Mouse (Mus musculus) yolk sac, embryonic 10.5 days (tissue): Measurements from ENCODE around the gene Mprip.
A peak's percentile ranks its signal among the peaks of the same experiment; 100 is the strongest.
"Not testable (repeated sequence)": the region's sequence is repeated elsewhere in the genome, so short reads cannot be mapped to it uniquely, and the experiment has no call there.

ENCODE experiments used
- DNase-seq: peaks from one replicate; pipeline ENCODE4 v3.0.0-alpha.2; 2017; ENCODE audit warnings: low spot score

Mprip gene

DNA sequence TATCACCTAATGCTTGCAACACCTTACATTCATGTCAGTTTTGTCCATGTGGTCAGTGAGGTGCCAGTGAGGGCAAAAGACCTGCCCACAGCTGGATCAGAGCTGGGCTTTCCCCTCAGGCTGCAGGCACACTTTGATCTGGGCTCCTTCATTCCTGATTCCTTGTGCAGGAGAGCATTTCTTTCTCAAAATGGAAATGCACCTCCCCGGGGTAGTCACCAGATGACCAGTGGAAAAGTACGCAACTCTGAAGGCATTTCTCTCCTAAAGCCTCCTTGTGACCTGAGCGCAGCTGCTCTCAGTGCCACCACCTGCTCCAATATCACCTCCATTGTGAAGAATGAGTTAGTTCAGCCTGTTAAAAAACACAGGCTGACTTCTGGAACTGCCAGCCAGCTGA is at the start of gene Mprip:
Gene Mprip, plus strand, starts transcription at position 301 of the 400 bp plus-strand sequence.
- DNase-seq = no peak

DNA sequence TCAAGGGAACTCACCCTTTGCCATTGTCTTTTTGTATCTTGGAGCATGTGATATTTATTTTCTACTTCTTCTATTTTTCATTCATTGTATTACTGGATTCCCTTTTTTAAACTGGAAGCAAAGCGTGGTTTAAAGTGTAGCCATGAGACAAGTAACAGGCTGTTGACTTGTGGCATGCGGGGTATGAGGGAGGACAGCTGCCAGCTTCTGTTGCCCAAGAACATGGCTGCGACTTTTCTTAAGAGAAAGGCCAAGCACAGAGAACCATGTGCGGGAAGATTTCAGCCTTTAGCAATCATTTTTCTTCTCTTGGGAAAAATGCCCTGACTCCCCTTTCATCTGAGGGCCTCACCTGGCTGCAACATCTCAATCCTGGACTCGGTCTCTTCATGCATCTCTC is 49.5 kb upstream of the Mprip start:
- DNase-seq = no peak

GRCm38 (mm10) chr11:59614120-59614519 is 47.0 kb upstream of the Mprip start:
- DNase-seq = no peak

- not testable (repeated sequence) for DNase-seq
These were observed 44.1 kb upstream of the Mprip start for GRCm38 (mm10) chr11:59616986-59617385.

GRCm38 (mm10) chr11:59622214-59622613 is 38.9 kb upstream of the Mprip start:
- DNase-seq = no peak

- DNase-seq = peak; percentile 5
These were observed 37.0 kb upstream of the Mprip start for GRCm38 (mm10) chr11:59624017-59624630.

GRCm38 (mm10) chr11:59626192-59626591 is 34.9 kb upstream of the Mprip start:
- no peak for DNase-seq

DNA sequence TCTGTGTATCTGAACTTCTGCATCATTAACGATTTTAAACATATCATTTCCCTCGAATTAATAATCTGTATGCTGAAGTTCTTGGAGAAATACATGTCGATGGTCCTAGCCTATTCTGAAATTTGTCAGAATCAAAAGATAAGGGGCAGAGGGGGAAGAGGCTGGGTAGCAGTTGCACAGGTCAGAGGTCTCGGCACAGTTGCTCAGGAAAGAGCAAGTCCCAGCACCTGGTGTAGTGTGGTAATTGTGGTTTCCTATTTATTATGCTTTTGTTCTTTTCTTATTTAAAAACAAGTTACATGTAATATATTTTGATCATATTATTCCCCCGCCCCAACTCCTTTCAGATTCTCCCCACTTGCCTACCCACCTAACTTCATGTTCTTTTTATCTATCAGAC is 32.9 kb upstream of the Mprip start:
- no peak for DNase-seq

DNA sequence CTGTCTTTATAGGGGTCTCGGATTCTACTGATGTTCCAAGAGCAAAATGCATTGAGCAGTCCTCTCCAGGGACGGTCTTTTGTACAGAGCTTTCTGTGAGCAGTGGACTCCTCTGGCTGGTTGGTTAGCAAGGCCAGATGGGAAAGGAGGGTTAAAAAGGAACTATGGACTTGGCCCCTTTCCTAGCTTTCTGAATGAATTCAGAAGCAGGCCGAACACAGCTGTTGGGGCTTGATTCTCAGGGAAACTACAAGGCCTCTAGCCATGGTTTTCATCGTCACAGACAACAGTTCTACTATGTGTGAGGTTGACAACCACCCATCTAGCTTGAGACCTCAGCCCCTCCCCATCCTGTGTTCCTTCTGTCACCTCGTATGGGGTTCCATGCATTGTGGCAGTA is 31.2 kb upstream of the Mprip start:
- no peak for DNase-seq

- no peak for DNase-seq
These were observed 29.1 kb upstream of the Mprip start for GRCm38 (mm10) chr11:59631980-59632379.

DNA sequence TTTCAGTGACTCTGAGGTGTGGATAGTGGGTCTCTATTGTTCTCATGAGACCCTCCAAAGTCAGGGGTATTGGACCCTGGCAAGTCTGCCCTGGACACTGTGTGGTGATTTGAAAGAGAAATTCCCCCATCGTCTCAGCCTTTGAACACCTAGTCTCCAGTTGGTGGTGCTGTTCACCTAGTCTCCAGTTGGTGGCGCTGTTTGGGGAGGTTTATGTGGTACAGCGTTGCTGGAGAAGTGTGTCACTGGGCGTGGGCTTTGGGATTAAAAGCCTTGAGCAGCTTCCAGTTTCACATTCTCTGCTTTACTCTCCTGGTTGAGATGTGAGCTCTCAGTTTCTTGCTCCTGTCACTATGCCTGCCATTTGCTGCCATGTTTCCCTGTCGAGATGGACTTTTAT is 28.1 kb upstream of the Mprip start:
- DNase-seq = peak; percentile 10

DNA sequence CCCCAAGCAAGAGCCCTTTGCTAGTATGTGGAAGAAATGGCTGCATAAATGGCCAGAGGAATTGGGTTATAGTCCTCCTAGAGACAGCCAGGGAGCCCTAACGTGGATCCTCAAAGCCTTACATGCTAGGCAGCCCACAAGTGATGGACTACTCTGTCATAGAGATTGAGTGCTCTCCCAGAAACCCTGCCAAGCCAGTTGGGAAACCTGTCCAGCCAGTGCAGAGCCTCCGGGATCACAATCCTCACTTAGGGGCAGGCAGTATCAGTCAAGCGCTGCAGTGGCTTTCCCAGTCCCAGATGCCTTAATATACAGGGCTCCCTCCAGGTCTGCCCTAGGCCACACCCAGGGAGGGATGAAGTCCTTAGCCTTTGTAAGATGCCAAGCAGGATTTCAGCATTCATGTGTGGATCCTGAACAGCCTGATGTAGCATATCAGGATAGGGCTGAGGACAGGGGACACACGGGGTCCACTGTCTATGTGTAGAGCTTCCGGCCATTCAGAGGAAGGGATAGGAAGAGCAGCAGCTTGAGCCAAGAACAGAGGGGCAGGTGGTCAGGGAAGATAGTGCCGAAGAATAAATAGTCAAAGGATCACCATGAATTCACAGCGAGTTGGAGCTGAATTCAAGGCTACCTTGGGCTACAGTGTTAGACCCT is 27.0 kb upstream of the Mprip start:
- DNase-seq = no peak

GRCm38 (mm10) chr11:59635251-59635795 is 25.8 kb upstream of the Mprip start:
- DNase-seq = no peak

GRCm38 (mm10) chr11:59635821-59636694 is 25.0 kb upstream of the Mprip start:
- DNase-seq = no peak

GRCm38 (mm10) chr11:59636695-59637414 is 24.2 kb upstream of the Mprip start:
- no peak for DNase-seq

DNA sequence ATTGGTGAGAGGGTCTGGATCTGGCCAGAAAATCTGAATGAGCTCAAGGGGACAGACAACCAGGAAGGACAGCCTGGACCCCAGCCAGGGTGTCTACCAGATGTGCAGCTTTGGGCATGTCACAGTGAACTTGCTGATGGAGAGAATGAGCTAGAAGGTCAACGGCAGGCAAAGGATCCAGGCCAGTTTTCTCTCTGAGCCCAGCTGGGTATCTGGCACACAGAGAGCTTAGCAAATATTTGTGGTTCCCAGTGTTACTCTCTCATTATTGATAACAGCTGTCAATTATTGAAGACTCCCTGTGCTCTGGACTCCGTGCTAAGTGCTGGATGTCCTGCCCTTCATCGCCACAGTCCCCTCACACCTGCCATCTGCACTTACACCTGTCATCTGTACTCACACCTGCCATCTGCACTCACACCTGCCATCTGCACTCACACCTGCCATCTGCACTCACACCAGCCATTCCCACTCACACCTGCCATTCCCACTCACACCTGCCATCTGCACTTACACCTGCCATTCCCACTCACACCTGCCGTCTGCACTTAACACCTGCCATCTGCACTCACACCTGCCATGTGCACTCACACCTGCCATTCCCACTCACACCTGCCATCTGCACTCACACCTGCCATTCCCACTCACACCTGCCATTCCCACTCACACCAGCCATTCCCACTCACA is 21.0 kb upstream of the Mprip start:
- DNase-seq = no peak

- no peak for DNase-seq
These were observed 19.9 kb upstream of the Mprip start for GRCm38 (mm10) chr11:59641227-59641626.

DNA sequence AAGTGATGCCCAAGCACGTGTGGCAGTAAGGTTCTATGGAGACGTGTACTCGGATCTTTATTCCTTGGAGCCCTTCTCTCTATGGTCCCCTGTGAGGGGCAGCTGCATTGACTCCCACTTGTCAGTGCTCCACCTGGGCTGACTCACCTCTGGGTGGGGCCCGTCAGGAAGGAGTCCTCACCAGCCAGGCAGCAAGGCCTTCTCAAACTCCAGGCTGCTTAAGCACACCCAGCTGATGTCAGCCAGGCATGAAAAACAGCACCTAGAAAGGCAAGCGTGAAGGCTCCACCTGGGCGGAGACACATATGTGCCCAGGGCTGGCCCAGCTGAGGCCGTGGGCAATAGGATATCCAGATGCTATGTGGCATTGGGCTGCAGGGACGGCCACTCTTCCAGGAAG is 18.7 kb upstream of the Mprip start:
- no peak for DNase-seq

DNA sequence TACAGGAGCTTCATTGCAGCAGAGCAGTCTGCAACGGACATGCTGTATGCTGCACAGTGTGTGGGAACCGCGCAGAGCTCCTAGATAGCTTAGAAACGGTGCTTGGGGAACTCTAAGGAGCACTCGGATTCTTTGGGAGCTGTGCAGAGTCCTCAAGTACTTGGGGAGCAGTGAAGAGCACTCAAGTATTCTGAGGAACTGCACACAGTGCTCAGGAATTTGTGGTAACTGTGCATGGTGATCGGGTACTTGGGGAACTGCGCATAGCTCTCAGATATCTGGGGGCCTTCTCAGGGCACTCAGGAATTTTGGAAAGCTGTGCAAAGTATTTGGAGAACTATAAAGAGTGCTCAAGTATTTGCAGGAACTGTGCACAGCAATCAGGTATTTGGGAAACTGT is 16.1 kb upstream of the Mprip start:
- no peak for DNase-seq

GRCm38 (mm10) chr11:59649058-59649457 is 12.0 kb upstream of the Mprip start:
- no peak for DNase-seq

- no peak for DNase-seq
These were observed 8.1 kb upstream of the Mprip start for GRCm38 (mm10) chr11:59653003-59653402.
